Mouse (Mus musculus) c-Kit-negative CD71-positive TER-119-positive erythroid progenitor cells, embryonic 14.5 days (primary cell): ENCODE measurements around the gene Dbt.
"Not testable (repeated sequence)": the region's sequence is repeated elsewhere in the genome, so short reads cannot be mapped to it uniquely, and the experiment has no call there.

Experiments
- DNase-seq: peaks from one replicate; pipeline ENCODE4 v3.0.0-alpha.2; 2013; ENCODE audit warnings: low read depth, low spot score

Dbt gene

DNA sequence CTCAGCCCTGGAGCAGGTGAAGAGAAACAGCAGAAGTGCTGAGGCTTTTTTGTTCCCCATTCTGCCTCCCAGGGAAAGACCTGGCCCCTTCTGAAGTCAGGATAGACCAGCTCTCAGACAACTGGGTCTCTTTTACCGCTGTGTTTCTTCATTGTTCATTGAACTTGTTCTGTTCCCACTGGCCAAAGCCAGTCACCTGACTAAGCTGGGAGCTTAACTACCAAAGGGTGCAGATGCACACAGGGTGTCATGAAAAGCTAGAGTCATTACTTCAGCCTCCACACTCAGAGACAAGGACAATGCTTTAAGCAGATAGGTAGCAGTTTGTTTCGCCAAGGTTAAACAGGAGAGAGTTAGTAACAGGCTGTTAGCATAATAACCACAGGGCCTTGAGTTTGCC is 29.2 kb downstream of the Dbt start:
- DNase-seq: no peak

DNA sequence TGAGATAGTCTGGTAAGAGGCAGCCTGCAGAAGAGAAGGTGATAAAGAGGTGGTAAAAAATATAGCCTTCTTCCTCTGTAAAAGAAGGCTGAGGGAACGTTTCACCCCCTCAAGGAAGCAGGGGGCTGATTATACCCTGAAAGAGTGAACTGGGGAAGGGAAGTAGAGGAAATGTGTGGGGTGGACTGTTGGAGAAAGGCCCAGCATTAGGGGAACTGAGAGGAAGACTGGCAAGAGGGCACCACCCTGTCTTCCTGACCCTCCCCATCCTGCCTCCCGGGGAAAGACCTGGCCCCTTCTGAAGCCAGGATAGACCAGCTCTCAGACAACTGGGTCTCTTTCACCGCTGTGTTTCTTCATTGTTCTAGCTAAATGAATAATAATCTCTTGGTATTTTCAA is 29.7 kb downstream of the Dbt start:
- DNase-seq: no peak

DNA sequence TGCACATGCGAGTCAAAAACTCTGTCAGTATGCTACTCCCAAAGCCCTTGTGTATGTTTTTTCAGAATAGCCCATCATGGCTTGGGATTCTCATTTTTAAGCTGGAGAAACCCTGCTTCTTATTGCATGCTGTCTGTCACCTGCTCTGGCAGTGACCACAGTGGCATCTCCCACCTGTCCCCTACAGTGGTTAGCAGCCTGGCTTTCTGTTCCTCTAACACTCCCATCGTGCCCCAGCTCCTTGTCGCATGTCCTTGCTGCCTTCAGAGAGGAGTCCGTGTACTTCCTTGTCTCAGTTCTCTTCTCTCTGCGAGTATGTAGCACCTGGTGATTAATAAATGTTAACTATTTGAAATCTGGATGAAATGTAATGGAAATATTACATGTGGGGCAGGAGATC is 34.6 kb downstream of the Dbt start:
- DNase-seq: no peak

DNA sequence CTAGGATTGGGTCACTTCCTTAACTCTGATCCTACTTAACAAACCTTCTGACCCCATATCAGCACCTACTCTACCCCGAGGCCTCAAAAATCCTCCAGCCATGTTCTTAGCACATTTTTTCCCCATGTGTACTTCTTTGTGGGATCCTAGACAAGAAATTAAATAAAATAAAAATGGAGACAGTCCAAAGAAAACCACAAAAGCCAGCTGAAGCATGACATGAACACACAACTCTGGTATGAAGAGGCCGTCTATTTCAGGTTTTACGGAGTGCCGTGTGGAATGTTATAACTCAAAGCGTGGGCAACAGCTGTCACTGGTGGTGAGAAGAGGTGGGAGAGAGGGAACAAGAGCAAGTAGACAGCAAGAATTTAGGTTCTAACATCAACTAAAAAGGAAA is 38.5 kb downstream of the Dbt start:
- no peak for DNase-seq

DNA sequence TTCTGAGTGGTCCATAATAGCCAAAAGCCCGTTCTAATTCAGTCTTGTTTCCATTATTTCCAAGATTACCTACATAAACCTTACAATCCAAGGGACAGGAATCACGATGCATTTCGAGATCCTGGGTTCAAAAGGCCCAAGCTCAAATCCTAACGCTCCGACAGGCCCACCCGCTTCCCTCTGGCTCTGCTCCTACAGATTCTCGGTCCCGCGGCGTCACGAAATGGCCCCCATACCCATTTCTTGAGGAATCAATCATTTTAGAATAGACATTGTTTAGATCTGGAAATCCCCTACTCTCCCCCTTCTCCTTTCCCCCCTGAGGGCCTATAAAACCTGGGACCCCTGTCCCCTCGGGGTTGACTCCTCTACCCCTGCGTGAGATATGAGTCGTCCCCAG is 48.4 kb downstream of the Dbt start:
- not testable (repeated sequence) for DNase-seq

DNA sequence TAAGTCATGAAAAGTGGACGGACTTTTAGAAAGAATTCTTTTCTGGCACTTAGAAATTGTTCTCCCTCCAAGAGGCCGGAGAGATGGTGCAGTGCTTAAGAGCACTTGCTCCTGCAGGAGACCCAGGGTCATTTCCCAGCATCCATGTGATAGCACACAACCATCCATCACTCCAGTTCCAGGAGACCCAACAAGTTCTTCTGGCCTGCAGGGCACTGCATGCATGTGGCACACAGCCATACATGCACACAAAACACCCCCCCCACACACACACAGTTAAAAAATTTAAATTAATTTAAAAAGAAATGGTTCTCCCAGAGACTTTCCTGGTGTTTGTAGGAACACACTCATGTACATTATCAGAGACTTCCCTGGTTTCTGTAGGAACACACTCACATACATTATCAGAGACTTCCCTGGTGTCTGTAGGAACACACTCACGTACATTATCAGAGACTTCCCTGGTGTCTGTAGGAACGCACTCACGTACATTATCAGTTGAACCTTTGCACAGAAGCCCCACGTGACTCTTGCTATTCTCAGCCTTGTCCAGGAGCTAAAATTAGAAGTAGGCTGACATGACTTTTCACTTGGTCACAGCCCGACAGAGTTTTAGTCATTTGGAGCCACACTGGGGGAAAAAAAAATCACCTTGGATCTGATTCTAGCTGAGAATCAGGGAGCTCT is 49.7 kb downstream of the Dbt start, which contains the start of gene Lrrc39:
Gene Lrrc39 (plus strand): TSS at position 566 of the 687 bp plus-strand sequence.
- peak; percentile 67 for DNase-seq

DNA sequence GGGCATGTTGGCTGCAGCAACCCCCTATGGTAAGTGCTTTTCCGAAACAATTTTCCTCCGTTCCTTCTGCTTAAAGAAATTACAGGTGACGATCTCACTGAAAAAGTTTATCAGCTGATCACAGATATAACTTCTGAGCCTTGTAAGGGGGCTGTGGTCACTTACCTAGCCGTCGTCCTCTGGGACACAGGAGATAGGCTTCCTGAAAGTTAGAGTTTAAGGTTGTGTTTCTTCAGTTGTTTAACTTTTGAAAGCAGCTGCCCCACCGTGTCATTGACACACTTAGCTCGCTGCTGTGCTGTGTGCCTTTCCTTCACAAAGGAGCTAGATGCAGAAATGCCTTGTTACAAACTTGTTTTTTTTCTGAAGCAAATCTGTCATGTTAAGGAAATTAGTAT is 50.2 kb downstream of the Dbt start:
- no peak for DNase-seq

DNA sequence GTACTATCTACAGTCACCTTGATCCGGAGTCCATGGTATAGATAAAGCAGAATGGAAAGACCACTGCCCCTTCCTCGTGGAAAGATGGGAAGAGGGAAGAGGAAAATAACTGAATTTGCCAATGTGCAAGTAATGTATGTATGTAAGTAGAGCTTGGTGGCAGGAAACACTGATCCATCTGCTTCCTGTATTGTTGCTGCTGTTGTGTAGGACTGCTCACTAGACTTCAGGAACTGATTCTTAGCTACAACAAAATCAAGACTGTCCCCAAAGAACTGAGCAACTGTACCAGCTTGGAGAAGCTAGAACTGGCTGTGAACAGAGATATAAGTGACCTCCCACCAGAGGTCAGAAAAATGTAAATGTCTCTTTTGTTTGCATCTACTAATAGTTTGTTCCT is 57.8 kb downstream of the Dbt start:
- no peak for DNase-seq

DNA sequence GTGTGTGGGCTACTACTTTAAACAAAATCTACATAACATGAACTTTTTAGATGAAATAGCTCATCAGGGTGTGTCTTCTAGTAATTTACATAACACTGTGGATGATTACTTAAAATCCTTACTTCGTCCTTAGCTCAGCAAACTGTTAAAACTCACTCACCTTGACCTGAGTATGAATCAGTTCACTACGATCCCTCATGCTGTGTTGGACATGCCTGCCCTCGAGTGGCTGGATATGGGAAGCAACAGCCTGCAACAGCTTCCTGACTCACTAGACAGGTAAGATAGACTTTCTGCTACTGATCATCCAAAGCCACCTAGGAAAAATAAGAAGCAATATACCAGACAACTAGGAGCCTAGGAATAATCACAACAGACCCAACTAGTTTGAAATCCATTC is 64.4 kb downstream of the Dbt start:
- DNase-seq: no peak

DNA sequence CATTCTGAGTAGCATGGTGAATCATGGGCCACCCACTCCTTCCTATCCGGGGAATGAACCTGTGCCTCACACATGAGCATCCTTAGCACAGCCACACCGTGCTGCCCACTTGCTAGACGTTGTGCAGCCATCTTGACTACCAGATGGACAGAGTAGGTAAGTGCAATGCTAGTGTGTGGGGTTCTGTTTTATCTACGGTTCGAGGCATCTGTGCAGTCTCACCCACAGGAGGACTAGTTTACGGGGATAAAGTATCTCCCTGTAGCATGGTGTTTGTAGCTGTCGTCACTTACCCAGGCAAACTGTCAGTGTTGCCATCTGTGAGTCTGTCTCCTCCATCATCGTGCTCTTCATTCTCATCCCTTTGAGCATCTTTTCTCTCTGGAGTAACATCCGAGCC is 69.3 kb downstream of the Dbt start:
- no peak for DNase-seq

DNA sequence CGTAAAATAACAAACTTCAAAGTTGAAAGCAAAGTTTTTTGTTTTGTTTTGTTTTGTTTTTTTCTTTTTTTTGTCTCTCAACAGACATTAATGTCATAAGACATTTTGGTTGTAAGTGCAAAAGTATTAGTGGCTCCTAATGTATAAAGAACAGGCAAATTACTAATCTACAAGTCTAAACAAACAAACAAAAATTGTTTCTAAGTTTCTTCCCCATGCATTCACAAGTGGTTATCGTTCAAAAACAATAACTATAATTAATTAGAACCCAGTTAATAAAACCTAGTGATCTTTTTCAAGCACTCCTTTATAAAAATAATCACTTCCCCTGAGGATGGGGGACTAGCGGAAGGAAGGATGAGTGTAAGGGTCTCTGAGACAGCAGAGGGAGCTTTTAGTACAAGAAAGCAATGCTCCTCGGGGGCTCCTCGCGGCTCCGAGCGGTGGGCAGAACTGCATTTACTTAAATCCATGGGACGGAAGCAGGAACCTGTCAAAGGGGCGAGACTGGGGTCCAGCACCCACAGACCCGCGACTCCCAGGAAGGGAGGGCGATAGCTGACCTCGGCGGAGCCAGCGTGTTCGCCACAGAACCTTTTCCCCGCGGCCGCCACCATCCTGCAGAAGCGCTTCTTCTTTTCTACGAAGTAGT is 81.3 kb downstream of the Dbt start:
- no peak for DNase-seq

DNA sequence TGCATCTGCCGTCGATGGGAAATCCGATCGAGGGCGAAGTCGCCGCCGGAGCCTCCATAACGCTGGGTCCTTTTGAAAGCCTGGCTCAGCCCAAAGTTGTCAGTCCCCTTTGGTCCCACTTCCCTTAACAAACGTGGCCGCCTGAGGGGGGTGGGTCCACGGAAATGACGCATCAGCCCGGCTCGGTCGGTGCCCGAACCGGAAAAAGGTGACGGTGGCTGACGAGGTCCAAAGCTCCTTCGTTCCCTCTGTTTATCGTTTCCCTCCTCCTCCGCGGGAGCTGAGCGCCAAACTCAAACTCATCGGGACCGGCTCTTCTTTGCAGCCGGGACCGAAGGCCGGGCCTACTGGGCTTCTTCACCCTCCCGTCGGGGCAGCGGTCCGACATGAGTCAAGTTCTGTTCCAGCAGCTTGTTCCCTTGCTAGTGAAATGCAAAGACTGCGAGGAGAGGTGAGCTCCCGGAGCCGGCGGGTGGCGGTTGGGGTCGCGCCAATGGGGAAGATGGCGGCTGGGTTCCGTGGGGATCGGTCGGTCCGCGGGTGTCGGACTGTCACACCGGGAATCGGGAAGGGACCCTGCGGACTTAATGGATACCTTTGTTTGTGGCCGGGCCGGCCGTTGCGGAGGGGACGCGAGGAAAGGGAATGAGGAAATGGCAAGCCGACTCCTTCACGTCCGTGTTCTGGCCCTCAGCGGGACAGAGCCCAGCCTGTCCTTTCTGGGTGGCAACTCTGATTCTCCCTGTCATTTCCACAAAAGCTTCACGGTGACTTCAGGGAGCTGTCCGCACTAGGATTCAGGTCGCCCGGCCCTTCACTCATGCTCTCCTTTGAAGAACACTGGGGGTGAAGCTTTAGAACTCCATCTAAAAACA is 82.1 kb downstream of the Dbt start, which contains the start of gene Sass6:
Gene Sass6 (plus strand): TSS at position 255 of the 875 bp plus-strand sequence.
- peak; percentile 96 for DNase-seq

DNA sequence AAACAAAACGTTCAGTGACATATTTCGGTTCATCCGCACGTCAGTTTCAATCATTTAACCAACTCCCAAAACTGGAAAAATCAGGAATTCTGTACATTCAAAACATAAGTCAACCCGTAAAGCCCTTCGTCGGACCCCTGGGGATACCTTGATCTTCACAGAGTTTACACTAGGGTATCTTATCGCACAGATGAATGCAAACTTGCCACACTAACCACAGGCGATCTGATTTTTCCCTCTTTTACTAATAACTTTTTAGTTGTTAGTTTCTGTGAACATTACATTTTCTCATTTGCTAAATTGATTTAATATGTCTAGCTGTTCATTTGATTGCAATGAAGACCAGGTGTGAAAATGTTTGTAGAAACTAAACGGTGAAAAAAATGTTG is 82.7 kb downstream of the Dbt start:
- DNase-seq: peak; percentile 30
